Mouse (Mus musculus): ENCODE data around the gene Dbh. TPM values are rescaled to one million over a fixed set of nuclear protein-coding genes. Genes with fewer than 3 reads are reported as not detected.
A peak's percentile ranks its signal among the peaks of the same experiment; 100 is the strongest.

The Dbh gene
- polyA plus RNA-seq, 1 experiment from 2014 or later: 2.6 TPM

- no peak overlapping the region for H3K27ac ChIP-seq (ENCODE audit: low read depth, low read length)
- H3K27me3 ChIP-seq (ENCODE audit: control insufficient read depth, insufficient read depth, low read length): no peaks in the 10 kb centered on the region
- no peak for ATAC-seq (ENCODE audit: low FRiP score)
- no peaks in the 10 kb centered on the region for H3K4me1 ChIP-seq (replicated peaks; ENCODE audit: control insufficient read depth, insufficient read depth, low read length)
- H3K4me3 ChIP-seq (ENCODE audit: low read depth, low read length): no peak overlapping the region
- no peaks in the 10 kb centered on the region for H3K36me3 ChIP-seq (ENCODE audit: control insufficient read depth, insufficient read depth, low read length)
- 88% methylated on average over 15 of the region's 15 CpGs for WGBS
- H3K9ac ChIP-seq (ENCODE audit: low read depth, low read length): no peak overlapping the region
- no peak for DNase-seq (ENCODE audit: low spot score)
- no peaks in the 10 kb centered on the region for H3K9me3 ChIP-seq (ENCODE audit: control insufficient read depth, low read length)
- no peak overlapping the region for H3K4me2 ChIP-seq (replicated peaks; ENCODE audit: low read depth, low read length)
Measured at GRCm38 (mm10) chr2:27206128-27206797, 41.2 kb downstream of the Dbh start.

GRCm38 (mm10) chr2:27207126-27207525 is 42.1 kb downstream of the Dbh start:
- Histone ChIP-seq H3K27ac (ENCODE audit: low read depth, low read length) (no peak overlapping the region), H3K9me3 (ENCODE audit: control insufficient read depth, low read length) (no peaks in the 10 kb centered on the region), H3K4me1 (replicated peaks; ENCODE audit: control insufficient read depth, insufficient read depth, low read length) (no peaks in the 10 kb centered on the region), H3K4me3 (ENCODE audit: low read depth, low read length) (no peak overlapping the region), H3K36me3 (ENCODE audit: control insufficient read depth, insufficient read depth, low read length) (no peaks in the 10 kb centered on the region), H3K9ac (ENCODE audit: low read depth, low read length) (no peak overlapping the region), H3K4me2 (replicated peaks; ENCODE audit: low read depth, low read length) (no peak overlapping the region), H3K27me3 (ENCODE audit: control insufficient read depth, insufficient read depth, low read length) (no peaks in the 10 kb centered on the region)
- WGBS: 89% methylated on average over 5 of the region's 5 CpGs
- DNase-seq (ENCODE audit: low spot score) (no peak), ATAC-seq (ENCODE audit: low FRiP score) (no peak)

GRCm38 (mm10) chr2:27209370-27209769 is 44.3 kb downstream of the Dbh start:
- DNase-seq (ENCODE audit: low spot score): no peak
- H3K9me3 ChIP-seq (ENCODE audit: control insufficient read depth, low read length): no peaks in the 10 kb centered on the region

GRCm38 (mm10) chr2:27209816-27210215 is 44.8 kb downstream of the Dbh start:
- Histone ChIP-seq H3K9ac (ENCODE audit: low read depth, low read length) (no peak overlapping the region), H3K9me3 (ENCODE audit: control insufficient read depth, low read length) (no peaks in the 10 kb centered on the region), H3K4me3 (ENCODE audit: low read depth, low read length) (no peak overlapping the region), H3K27me3 (ENCODE audit: control insufficient read depth, insufficient read depth, low read length) (no peaks in the 10 kb centered on the region), H3K27ac (ENCODE audit: low read depth, low read length) (no peak overlapping the region), H3K4me2 (replicated peaks; ENCODE audit: low read depth, low read length) (no peak overlapping the region), H3K36me3 (ENCODE audit: control insufficient read depth, insufficient read depth, low read length) (no peaks in the 10 kb centered on the region), H3K4me1 (replicated peaks; ENCODE audit: control insufficient read depth, insufficient read depth, low read length) (no peaks in the 10 kb centered on the region)
- DNase-seq (ENCODE audit: low spot score): peak; percentile 8
- no peak for ATAC-seq (ENCODE audit: low FRiP score)
- 67% methylated on average over 5 of the region's 5 CpGs for WGBS

More at GRCm38 (mm10) chr2:27209370-27209769, 44.3 kb downstream of the Dbh start:
- no peak overlapping the region for H3K4me2 ChIP-seq (replicated peaks; ENCODE audit: low read depth, low read length)
- no peaks in the 10 kb centered on the region for H3K27me3 ChIP-seq (ENCODE audit: control insufficient read depth, insufficient read depth, low read length)
- WGBS: 76% methylated on average over 9 of the region's 9 CpGs
- H3K36me3 ChIP-seq (ENCODE audit: control insufficient read depth, insufficient read depth, low read length): no peaks in the 10 kb centered on the region
- no peak for ATAC-seq (ENCODE audit: low FRiP score)
- H3K9ac ChIP-seq (ENCODE audit: low read depth, low read length): no peak overlapping the region
- H3K27ac ChIP-seq (ENCODE audit: low read depth, low read length): no peak overlapping the region
- no peaks in the 10 kb centered on the region for H3K4me1 ChIP-seq (replicated peaks; ENCODE audit: control insufficient read depth, insufficient read depth, low read length)
- H3K4me3 ChIP-seq (ENCODE audit: low read depth, low read length): no peak overlapping the region

- Histone ChIP-seq H3K27me3 (ENCODE audit: control insufficient read depth, insufficient read depth, low read length) (no peaks in the 10 kb centered on the region), H3K27ac (ENCODE audit: low read depth, low read length) (no peak overlapping the region), H3K4me2 (replicated peaks; ENCODE audit: low read depth, low read length) (no peak overlapping the region), H3K9me3 (ENCODE audit: control insufficient read depth, low read length) (no peaks in the 10 kb centered on the region), H3K4me3 (ENCODE audit: low read depth, low read length) (no peak overlapping the region), H3K9ac (ENCODE audit: low read depth, low read length) (no peak overlapping the region), H3K36me3 (ENCODE audit: control insufficient read depth, insufficient read depth, low read length) (no peaks in the 10 kb centered on the region), H3K4me1 (replicated peaks; ENCODE audit: control insufficient read depth, insufficient read depth, low read length) (no peaks in the 10 kb centered on the region)
- ATAC-seq (ENCODE audit: low FRiP score) (no peak), DNase-seq (ENCODE audit: low spot score) (peak; percentile 61)
- WGBS: 45% methylated on average over 7 of the region's 7 CpGs
Measured at GRCm38 (mm10) chr2:27210255-27210654, 45.2 kb downstream of the Dbh start.

- Histone ChIP-seq H3K9me3 (ENCODE audit: control insufficient read depth, low read length) (no peaks in the 10 kb centered on the region), H3K4me1 (replicated peaks; ENCODE audit: control insufficient read depth, insufficient read depth, low read length) (no peaks in the 10 kb centered on the region), H3K27ac (ENCODE audit: low read depth, low read length) (no peak overlapping the region), H3K4me3 (ENCODE audit: low read depth, low read length) (no peak overlapping the region), H3K36me3 (ENCODE audit: control insufficient read depth, insufficient read depth, low read length) (no peaks in the 10 kb centered on the region), H3K9ac (ENCODE audit: low read depth, low read length) (no peak overlapping the region), H3K27me3 (ENCODE audit: control insufficient read depth, insufficient read depth, low read length) (no peaks in the 10 kb centered on the region), H3K4me2 (replicated peaks; ENCODE audit: low read depth, low read length) (no peak overlapping the region)
- DNase-seq (ENCODE audit: low spot score): no peak
- WGBS: 90% methylated on average over 12 of the region's 12 CpGs
- ATAC-seq (ENCODE audit: low FRiP score): no peak
Measured at GRCm38 (mm10) chr2:27210676-27211210, 45.7 kb downstream of the Dbh start.

- DNase-seq (ENCODE audit: low spot score) (no peak), ATAC-seq (ENCODE audit: low FRiP score) (no peak)
- no peaks in the 10 kb centered on the region for H3K4me1 ChIP-seq (replicated peaks; ENCODE audit: control insufficient read depth, insufficient read depth, low read length)
- WGBS: 72% methylated on average over 8 of the region's 8 CpGs
- no peak overlapping the region for H3K4me2 ChIP-seq (replicated peaks; ENCODE audit: low read depth, low read length)
- H3K27ac ChIP-seq (ENCODE audit: low read depth, low read length): no peak overlapping the region
- no peaks in the 10 kb centered on the region for H3K9me3 ChIP-seq (ENCODE audit: control insufficient read depth, low read length)
- no peak overlapping the region for H3K9ac ChIP-seq (ENCODE audit: low read depth, low read length)
- H3K36me3 ChIP-seq (ENCODE audit: control insufficient read depth, insufficient read depth, low read length): no peaks in the 10 kb centered on the region
- no peaks in the 10 kb centered on the region for H3K27me3 ChIP-seq (ENCODE audit: control insufficient read depth, insufficient read depth, low read length)
- H3K4me3 ChIP-seq (ENCODE audit: low read depth, low read length): no peak overlapping the region
Measured at GRCm38 (mm10) chr2:27211966-27212893, 47.2 kb downstream of the Dbh start.

GRCm38 (mm10) chr2:27215537-27215936 is 50.5 kb downstream of the Dbh start:
- ATAC-seq (ENCODE audit: low FRiP score) (no peak), DNase-seq (ENCODE audit: low spot score) (no peak)
- Histone ChIP-seq H3K27me3 (ENCODE audit: control insufficient read depth, insufficient read depth, low read length) (no peaks in the 10 kb centered on the region), H3K9me3 (ENCODE audit: control insufficient read depth, low read length) (no peaks in the 10 kb centered on the region), H3K27ac (ENCODE audit: low read depth, low read length) (no peak overlapping the region), H3K36me3 (ENCODE audit: control insufficient read depth, insufficient read depth, low read length) (no peaks in the 10 kb centered on the region), H3K9ac (ENCODE audit: low read depth, low read length) (no peak overlapping the region), H3K4me3 (ENCODE audit: low read depth, low read length) (no peak overlapping the region), H3K4me2 (replicated peaks; ENCODE audit: low read depth, low read length) (no peak overlapping the region), H3K4me1 (replicated peaks; ENCODE audit: control insufficient read depth, insufficient read depth, low read length) (no peaks in the 10 kb centered on the region)
- 80% methylated on average over 2 of the region's 2 CpGs for WGBS
